Mouse (Mus musculus): ENCODE data around the gene Stard7. TPM values are rescaled to one million over a fixed set of nuclear protein-coding genes. Genes with fewer than 3 reads are reported as not detected.
"Not testable (repeated sequence)": the region's sequence is repeated elsewhere in the genome, so short reads cannot be mapped to it uniquely, and the experiment has no call there.

The Stard7 gene
- polyA plus RNA-seq, 1 experiment from 2014 or later: 89.2 TPM

DNA sequence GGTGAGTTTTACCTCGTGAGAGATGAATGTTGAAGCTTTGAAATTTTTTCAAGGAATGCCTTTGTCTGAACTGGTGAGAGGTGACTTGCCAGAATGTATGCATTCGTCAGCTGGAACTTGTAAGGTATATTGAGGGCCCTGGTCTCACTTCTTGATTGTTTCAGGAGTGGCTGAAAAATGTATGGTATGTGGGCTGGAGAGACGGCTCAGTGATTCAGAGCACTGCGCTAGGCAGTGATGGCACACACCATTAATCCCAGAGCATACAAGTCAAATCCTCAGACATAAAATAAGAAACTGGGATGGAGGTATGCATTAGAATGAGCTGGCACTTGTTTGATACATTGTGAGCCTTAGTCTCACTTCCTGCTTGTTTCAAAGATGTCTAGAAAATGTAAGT, 22.2 kb downstream of the Stard7 start:
- H3K27ac ChIP-seq (replicated peaks): no peak overlapping the region
- no peak overlapping the region for H3K4me3 ChIP-seq
- WGBS: 86% methylated on average over 4 of the region's 4 CpGs
- no peaks in the 10 kb centered on the region for H3K27me3 ChIP-seq
- H3K36me3 ChIP-seq: peaks cover 74% of the 10 kb centered on the region
- no peak for ATAC-seq (ENCODE audit: low FRiP score, low read depth)
- H3K9me3 ChIP-seq: no peaks in the 10 kb centered on the region
- no peaks in the 10 kb centered on the region for H3K4me1 ChIP-seq
- no peak overlapping the region for H3K4me2 ChIP-seq (replicated peaks)
- no peak overlapping the region for H3K9ac ChIP-seq (replicated peaks)

- Histone ChIP-seq H3K4me3 (no peak overlapping the region), H3K4me1 (no peaks in the 10 kb centered on the region), H3K4me2 (replicated peaks) (no peak overlapping the region), H3K9ac (replicated peaks) (no peak overlapping the region), H3K36me3 (peaks cover 77% of the 10 kb centered on the region), H3K9me3 (no peaks in the 10 kb centered on the region), H3K27me3 (no peaks in the 10 kb centered on the region), H3K27ac (replicated peaks) (no peak overlapping the region)
- no peak for ATAC-seq (ENCODE audit: low FRiP score, low read depth)
- 95% methylated on average over 7 of the region's 7 CpGs for WGBS
Measured at GRCm38 (mm10) chr2:127297001-127297805, 27.2 kb downstream of the Stard7 start.

DNA sequence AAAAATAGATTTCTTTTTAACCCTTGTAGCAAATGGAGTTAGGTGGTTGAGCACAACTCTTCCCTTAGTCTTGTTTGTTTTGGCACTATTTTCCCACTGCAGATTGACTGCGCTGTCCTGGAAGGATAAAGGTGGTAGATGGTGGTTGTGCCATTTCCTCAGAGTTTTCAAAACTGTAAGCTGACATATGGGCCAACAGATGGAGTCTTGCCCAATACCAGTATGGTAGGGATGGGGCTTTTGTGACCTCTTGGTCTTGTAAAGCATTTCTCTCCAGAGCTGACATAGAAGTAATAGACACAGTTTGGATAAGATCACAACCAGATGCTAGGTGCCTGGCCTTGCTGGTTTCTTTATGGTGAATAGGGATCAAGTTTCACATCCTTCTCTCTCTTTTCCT, 28.0 kb downstream of the Stard7 start:
- no peak for ATAC-seq (ENCODE audit: low FRiP score, low read depth)
- Histone ChIP-seq H3K4me3 (no peak overlapping the region), H3K36me3 (peaks cover 69% of the 10 kb centered on the region)

GRCm38 (mm10) chr2:127300701-127301100, 30.7 kb downstream of the Stard7 start:
- WGBS: 88% methylated on average over 3 of the region's 3 CpGs
- no peaks in the 10 kb centered on the region for H3K9me3 ChIP-seq
- H3K4me2 ChIP-seq (replicated peaks): no peak overlapping the region
- H3K9ac ChIP-seq (replicated peaks): no peak overlapping the region
- ATAC-seq (ENCODE audit: low FRiP score, low read depth): no peak
- H3K4me3 ChIP-seq: no peak overlapping the region
- no peaks in the 10 kb centered on the region for H3K27me3 ChIP-seq
- peaks cover 50% of the 10 kb centered on the region for H3K36me3 ChIP-seq
- H3K27ac ChIP-seq (replicated peaks): no peak overlapping the region
- H3K4me1 ChIP-seq: no peaks in the 10 kb centered on the region

More for the DNA sequence above, 28.0 kb downstream of the Stard7 start:
- H3K4me1 ChIP-seq: no peaks in the 10 kb centered on the region
- H3K9ac ChIP-seq (replicated peaks): no peak overlapping the region
- no peaks in the 10 kb centered on the region for H3K9me3 ChIP-seq
- no peak overlapping the region for H3K27ac ChIP-seq (replicated peaks)
- 100% methylated on average over 1 of the region's 1 CpGs for WGBS
- H3K27me3 ChIP-seq: no peaks in the 10 kb centered on the region
- no peak overlapping the region for H3K4me2 ChIP-seq (replicated peaks)

GRCm38 (mm10) chr2:127301883-127302282, 31.9 kb downstream of the Stard7 start:
- WGBS: 94% methylated on average over 3 of the region's 3 CpGs
- Histone ChIP-seq H3K4me3 (no peak overlapping the region), H3K9ac (replicated peaks) (no peak overlapping the region), H3K4me1 (no peaks in the 10 kb centered on the region), H3K36me3 (peaks cover 40% of the 10 kb centered on the region), H3K4me2 (replicated peaks) (no peak overlapping the region), H3K9me3 (no peaks in the 10 kb centered on the region), H3K27ac (replicated peaks) (no peak overlapping the region), H3K27me3 (no peaks in the 10 kb centered on the region)
- no peak for ATAC-seq (ENCODE audit: low FRiP score, low read depth)

DNA sequence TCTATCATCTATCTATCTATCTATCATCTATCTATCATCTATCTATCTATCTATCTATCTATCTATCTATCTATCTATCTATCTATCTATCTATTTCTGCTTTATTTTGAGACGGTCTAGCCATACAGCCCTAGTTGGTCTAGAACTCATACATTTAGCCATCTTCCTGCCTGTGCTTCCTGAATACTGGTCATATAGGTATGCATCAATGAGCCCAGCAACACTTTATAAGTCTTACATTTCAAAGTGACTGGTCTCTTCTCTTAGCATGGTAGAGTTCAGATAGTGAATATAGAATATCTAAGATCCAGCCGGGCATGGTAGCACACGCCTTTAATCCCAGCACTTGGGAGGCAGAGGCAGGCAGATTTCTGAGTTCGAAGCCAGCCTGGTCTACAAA, 34.2 kb downstream of the Stard7 start:
- H3K9ac ChIP-seq (replicated peaks); H3K27me3 ChIP-seq; H3K4me1 ChIP-seq; H3K9me3 ChIP-seq; H3K4me3 ChIP-seq; H3K27ac ChIP-seq (replicated peaks); H3K4me2 ChIP-seq (replicated peaks); ATAC-seq (ENCODE audit: low FRiP score, low read depth): not testable (repeated sequence)
- WGBS: 94% methylated on average over 4 of the region's 4 CpGs
- H3K36me3 ChIP-seq: peaks cover 16% of the 10 kb centered on the region

- H3K9ac ChIP-seq (replicated peaks): no peak overlapping the region
- H3K27ac ChIP-seq (replicated peaks): no peak overlapping the region
- WGBS: 86% methylated on average over 3 of the region's 3 CpGs
- no peaks in the 10 kb centered on the region for H3K27me3 ChIP-seq
- no peaks in the 10 kb centered on the region for H3K9me3 ChIP-seq
- H3K4me2 ChIP-seq (replicated peaks): no peak overlapping the region
- ATAC-seq (ENCODE audit: low FRiP score, low read depth): no peak
- H3K4me3 ChIP-seq: no peak overlapping the region
- H3K36me3 ChIP-seq: peaks cover 13% of the 10 kb centered on the region
- no peaks in the 10 kb centered on the region for H3K4me1 ChIP-seq
Measured at GRCm38 (mm10) chr2:127304609-127305210, 34.7 kb downstream of the Stard7 start.

GRCm38 (mm10) chr2:127306123-127306522, 36.1 kb downstream of the Stard7 start:
- H3K9ac ChIP-seq (replicated peaks): no peak overlapping the region
- H3K27me3 ChIP-seq: no peaks in the 10 kb centered on the region
- no peaks in the 10 kb centered on the region for H3K4me1 ChIP-seq
- H3K4me3 ChIP-seq: no peak overlapping the region
- ATAC-seq (ENCODE audit: low FRiP score, low read depth): no peak
- no peaks in the 10 kb centered on the region for H3K9me3 ChIP-seq
- H3K36me3 ChIP-seq: peaks cover 2% of the 10 kb centered on the region; the same call in 1 of the 2 replicates
- H3K4me2 ChIP-seq (replicated peaks): no peak overlapping the region
- H3K27ac ChIP-seq (replicated peaks): no peak overlapping the region

DNA sequence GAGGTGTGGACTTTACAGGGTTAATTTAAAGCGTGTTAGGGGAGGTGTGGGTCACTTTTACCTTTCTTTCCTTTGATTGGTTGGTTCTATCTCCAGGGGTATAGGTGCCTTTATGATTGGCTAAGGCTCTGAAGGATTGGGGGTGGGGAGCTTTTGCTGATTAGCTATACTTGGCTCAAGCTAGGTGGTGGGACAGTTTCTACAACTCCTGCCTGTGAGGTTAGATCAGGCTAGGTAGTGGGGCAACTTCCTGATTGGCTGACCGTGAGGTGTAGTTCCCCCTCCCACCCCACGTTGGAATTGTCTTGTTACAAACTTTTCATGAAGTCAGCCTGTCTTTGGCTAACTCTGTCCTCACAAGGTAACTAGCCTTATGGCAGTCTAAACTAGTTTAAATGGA, 37.2 kb downstream of the Stard7 start:
- H3K4me2 ChIP-seq (replicated peaks): no peak overlapping the region
- H3K9me3 ChIP-seq: no peaks in the 10 kb centered on the region
- H3K27ac ChIP-seq (replicated peaks): no peak overlapping the region
- no peak for ATAC-seq (ENCODE audit: low FRiP score, low read depth)
- no peaks in the 10 kb centered on the region for H3K36me3 ChIP-seq
- H3K4me1 ChIP-seq: no peaks in the 10 kb centered on the region
- H3K9ac ChIP-seq (replicated peaks): no peak overlapping the region
- no peak overlapping the region for H3K4me3 ChIP-seq
- H3K27me3 ChIP-seq: no peaks in the 10 kb centered on the region
- WGBS: 54% methylated on average over 3 of the region's 3 CpGs

- WGBS: 87% methylated on average over 2 of the region's 2 CpGs
- Histone ChIP-seq H3K36me3 (no peaks in the 10 kb centered on the region), H3K9me3 (no peaks in the 10 kb centered on the region), H3K4me1 (no peaks in the 10 kb centered on the region), H3K9ac (replicated peaks) (no peak overlapping the region), H3K4me3 (no peak overlapping the region), H3K4me2 (replicated peaks) (no peak overlapping the region), H3K27me3 (no peaks in the 10 kb centered on the region), H3K27ac (replicated peaks) (no peak overlapping the region)
- no peak for ATAC-seq (ENCODE audit: low FRiP score, low read depth)
Measured at GRCm38 (mm10) chr2:127308660-127309059, 38.6 kb downstream of the Stard7 start.

DNA sequence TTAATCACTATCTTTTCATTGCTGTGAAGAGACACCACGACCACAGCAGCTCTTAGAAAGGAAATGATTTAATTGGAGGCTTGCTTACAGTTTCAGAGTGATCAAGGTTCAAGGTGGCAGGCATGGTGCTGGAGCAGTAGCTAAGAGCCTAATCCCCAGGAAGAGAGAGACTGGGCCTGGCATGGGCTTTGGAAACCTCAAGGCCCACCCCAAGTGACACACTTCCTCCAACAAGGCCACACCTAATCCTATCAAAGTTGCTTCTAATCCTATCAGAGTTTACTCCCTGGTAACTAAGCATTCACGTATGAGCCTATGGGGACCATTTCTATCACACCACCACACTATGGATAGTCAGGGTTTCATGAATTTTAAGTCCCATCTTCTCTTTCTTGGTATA, 40.2 kb downstream of the Stard7 start:
- 38% methylated on average over 2 of the region's 2 CpGs for WGBS

GRCm38 (mm10) chr2:127310685-127311084, 40.7 kb downstream of the Stard7 start:
- Histone ChIP-seq H3K4me1 (no peaks in the 10 kb centered on the region), H3K4me2 (replicated peaks) (no peak overlapping the region), H3K27ac (replicated peaks) (no peak overlapping the region), H3K9me3 (no peaks in the 10 kb centered on the region), H3K9ac (replicated peaks) (no peak overlapping the region), H3K36me3 (no peaks in the 10 kb centered on the region), H3K4me3 (no peak overlapping the region), H3K27me3 (no peaks in the 10 kb centered on the region)
- ATAC-seq (ENCODE audit: low FRiP score, low read depth): no peak
- 92% methylated on average over 7 of the region's 7 CpGs for WGBS

More for the DNA sequence above, 40.2 kb downstream of the Stard7 start:
- no peaks in the 10 kb centered on the region for H3K4me1 ChIP-seq
- no peaks in the 10 kb centered on the region for H3K27me3 ChIP-seq
- H3K9ac ChIP-seq (replicated peaks): no peak overlapping the region
- H3K4me3 ChIP-seq: no peak overlapping the region
- H3K4me2 ChIP-seq (replicated peaks): no peak overlapping the region
- H3K36me3 ChIP-seq: no peaks in the 10 kb centered on the region
- no peak overlapping the region for H3K27ac ChIP-seq (replicated peaks)
- no peak for ATAC-seq (ENCODE audit: low FRiP score, low read depth)
- H3K9me3 ChIP-seq: no peaks in the 10 kb centered on the region
